In the genomic region with DNA sequence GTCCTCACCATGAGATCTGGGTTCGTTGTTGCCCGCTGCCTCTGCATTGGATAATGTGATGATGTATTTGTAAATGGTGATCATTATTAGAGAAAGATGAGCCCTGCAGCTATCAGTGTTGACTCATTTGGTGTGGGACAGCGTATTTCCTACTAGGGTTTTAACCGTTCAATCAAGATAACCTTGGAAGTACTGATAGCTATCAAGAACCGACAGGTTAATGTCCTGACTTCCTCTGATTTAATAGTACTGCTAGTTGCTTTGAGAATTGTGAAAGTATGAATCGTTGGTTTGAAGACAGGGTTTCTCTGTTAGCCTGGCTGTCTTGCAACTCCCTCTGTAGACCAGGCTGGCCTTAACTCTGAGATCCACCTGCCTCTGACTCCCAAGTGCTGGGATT, we compare ENCODE assay signal across 8 mouse cellular contexts. TPM values are rescaled to one million over a fixed set of nuclear protein-coding genes. Genes with fewer than 3 reads are reported as not detected.
DNase-seq lines count a peak whose midpoint lies in the region; ATAC-seq and TF ChIP-seq lines count a peak whose summit lies in the region.

No protein-coding gene starts in this region.

- peak overlapping the region; percentile 93 for H3K9ac ChIP-seq in kidney, embryonic 16.5 days (replicated peaks; ENCODE audit: low read length)
- H3K9ac ChIP-seq in intestine, embryonic 15.5 days: peak overlapping the region; percentile 86

- H3K4me2 ChIP-seq in kidney, embryonic 16.5 days (replicated peaks; ENCODE audit: low read depth, low read length): peak overlapping the region; percentile 94
- H3K4me2 ChIP-seq in intestine, embryonic 15.5 days (replicated peaks): peak overlapping the region; percentile 61
- peak overlapping the region; percentile 70 for H3K4me2 ChIP-seq in myocyte (ENCODE audit: low read depth)

- H3K27ac ChIP-seq in kidney, embryonic 16.5 days (ENCODE audit: low read length): peak overlapping the region; percentile 92
- peak overlapping the region; percentile 51 for H3K27ac ChIP-seq in brown adipose tissue, adult 24 weeks (replicated peaks; ENCODE audit: low read depth, low read length)
- peak overlapping the region; percentile 87; the same call in 1 of the 2 replicates for H3K27ac ChIP-seq in intestine, embryonic 15.5 days

- DNase-seq in kidney, adult 11 months: no peak
- no peak for DNase-seq in urinary bladder, postnatal 36 days (ENCODE audit: low spot score in 2 of 2)
- no peak for DNase-seq in right cerebral cortex, adult 2 months (ENCODE audit: low spot score in 2 of 2)
- no peak for DNase-seq in frontal cortex, postnatal 14 days (ENCODE audit: low spot score in 2 of 2)

- peak overlapping the region; percentile 93 for H3K4me3 ChIP-seq in kidney, embryonic 16.5 days (ENCODE audit: low read length)
- H3K4me3 ChIP-seq in brown adipose tissue, adult 24 weeks (ENCODE audit: insufficient read depth, low read depth, low read length): peak overlapping the region; percentile 83
- peak overlapping the region; percentile 70 for H3K4me3 ChIP-seq in intestine, embryonic 15.5 days (replicated peaks)
- peak overlapping the region; percentile 85 for H3K4me3 ChIP-seq in myocyte

- H3K36me3 ChIP-seq in kidney, embryonic 16.5 days (ENCODE audit: insufficient read depth, low read length): peaks cover 32% of the 10 kb centered on the region; the same call in 1 of the 2 replicates
- peaks cover 7% of the 10 kb centered on the region; the same call in 1 of the 2 replicates for H3K36me3 ChIP-seq in intestine, embryonic 15.5 days
- peaks cover 41% of the 10 kb centered on the region for H3K36me3 ChIP-seq in myocyte (ENCODE audit: control insufficient read depth, insufficient read depth)

- WGBS in kidney, embryonic 16.5 days: under 1% methylated on average over 6 of the region's 6 CpGs
- WGBS in intestine, embryonic 15.5 days: 1% methylated on average over 6 of the region's 6 CpGs

- peaks cover 19% of the 10 kb centered on the region for H3K4me1 ChIP-seq in kidney, embryonic 16.5 days (ENCODE audit: insufficient read depth, low read length)
- H3K4me1 ChIP-seq in brown adipose tissue, adult 24 weeks (ENCODE audit: control insufficient read depth, insufficient read depth, insufficient read length, low read length): no peaks in the 10 kb centered on the region
- H3K4me1 ChIP-seq in intestine, embryonic 15.5 days (replicated peaks): peaks cover 10% of the 10 kb centered on the region

- peaks cover 39% of the 10 kb centered on the region for H3K79me2 ChIP-seq in myocyte (ENCODE audit: control insufficient read depth, insufficient read depth)

- TF ChIP-seq POLR2A in myocyte (IDR thresholded peaks at IDR 0.05; ENCODE audit: insufficient read length, low read depth): no peak

- H3K27me3 ChIP-seq in kidney, embryonic 16.5 days (ENCODE audit: insufficient read depth, low read length): no peaks in the 10 kb centered on the region
- H3K27me3 ChIP-seq in intestine, embryonic 15.5 days (replicated peaks): no peaks in the 10 kb centered on the region
- no peaks in the 10 kb centered on the region for H3K27me3 ChIP-seq in myocyte (ENCODE audit: control insufficient read depth, insufficient read depth, insufficient read length)

- no peaks in the 10 kb centered on the region for H3K9me3 ChIP-seq in kidney, embryonic 16.5 days (ENCODE audit: low read length)
- no peaks in the 10 kb centered on the region for H3K9me3 ChIP-seq in intestine, embryonic 15.5 days

- peak overlapping the region; percentile 86 for H3ac ChIP-seq in myocyte (ENCODE audit: control insufficient read depth, insufficient read length)

- no peak; the same call in 1 of the 2 replicates for ATAC-seq in kidney, embryonic 16.5 days (ENCODE audit: low FRiP score, low TSS enrichment)
- no peak; the same call in 1 of the 2 replicates for ATAC-seq in intestine, embryonic 15.5 days

TF ChIP-seq in myocyte, 11 proteins besides CTCF, POLR2A, EP300 and RAD21:
- no peak for TF ChIP-seq REST (IDR thresholded peaks at IDR 0.05; ENCODE audit: insufficient read depth, insufficient read length)
- TF ChIP-seq TCF3 (IDR thresholded peaks at IDR 0.05; ENCODE audit: insufficient read length, low read depth): no peak
- no peak for TF ChIP-seq TCF12 (IDR thresholded peaks at IDR 0.05; ENCODE audit: insufficient read depth, poor library complexity, severe bottlenecking)
- TF ChIP-seq MAX (IDR thresholded peaks at IDR 0.05; ENCODE audit: low read depth): no peak
- TF ChIP-seq POLR2AphosphoS2 (IDR thresholded peaks at IDR 0.05; ENCODE audit: insufficient read length, low read depth): no peak
- no peak for TF ChIP-seq E2F4 (IDR thresholded peaks at IDR 0.05; ENCODE audit: insufficient read depth)
- TF ChIP-seq SRF (IDR thresholded peaks at IDR 0.05; ENCODE audit: control insufficient read depth, insufficient read length, low read depth): no peak
- no peak for TF ChIP-seq CEBPB (IDR thresholded peaks at IDR 0.05; ENCODE audit: insufficient read depth, poor library complexity, severe bottlenecking)
- TF ChIP-seq MYOD1 (IDR thresholded peaks at IDR 0.05; ENCODE audit: control insufficient read depth in 1 of 3, insufficient read length in 2 of 3, low read depth in 2 of 3): no peak
- TF ChIP-seq USF1 (IDR thresholded peaks at IDR 0.05; ENCODE audit: low read depth): no peak
- no peak for TF ChIP-seq MYOG (IDR thresholded peaks at IDR 0.05; ENCODE audit: control insufficient read depth in 1 of 3, insufficient read depth in 1 of 3, insufficient read length in 2 of 3, low read depth in 2 of 3)
TF ChIP-seq in myocyte: peak in this region for 0.

RNA-seq across cellular contexts. Expression of a gene that starts 0.6 kb away (rescaled TPM):
- 232 and 245 TPM in 2 replicates for polyA plus RNA-seq in kidney, embryonic 16.5 days (2015; fragmentation: Nextera tagmentation; extraction: Ambion mirVana)
- 395 and 454 TPM in 2 replicates for polyA plus RNA-seq in brown adipose tissue, adult 24 weeks (2012; ENCODE audit: insufficient read depth, insufficient read length, missing spikeins)
- 314 TPM in 2 replicates for polyA plus RNA-seq in intestine, embryonic 15.5 days (2015; fragmentation: Nextera tagmentation; extraction: Ambion mirVana)
- 184 TPM for polyA plus RNA-seq in myocyte (2012; fragmentation: generic; extraction: Trizol)

RNA-seq across cellular contexts. Expression of a gene that starts 0.7 kb away (rescaled TPM):
- 417 and 453 TPM in 2 replicates for polyA plus RNA-seq in kidney, embryonic 16.5 days (2015; fragmentation: Nextera tagmentation; extraction: Ambion mirVana)
- 1,365 and 1,497 TPM in 2 replicates for polyA plus RNA-seq in brown adipose tissue, adult 24 weeks (2012; ENCODE audit: insufficient read depth, insufficient read length, missing spikeins)
- polyA plus RNA-seq in intestine, embryonic 15.5 days (2015; fragmentation: Nextera tagmentation; extraction: Ambion mirVana): 544 and 560 TPM in 2 replicates
- polyA plus RNA-seq in myocyte (2012; fragmentation: generic; extraction: Trizol): 210 TPM

RNA-seq across cellular contexts. Expression of a gene that starts 12.8 kb away (rescaled TPM):
- 4.9 and 5.3 TPM in 2 replicates for polyA plus RNA-seq in kidney, embryonic 16.5 days (2015; fragmentation: Nextera tagmentation; extraction: Ambion mirVana)
- 1.0 and 2.8 TPM in 2 replicates for polyA plus RNA-seq in brown adipose tissue, adult 24 weeks (2012; ENCODE audit: insufficient read depth, insufficient read length, missing spikeins)
- 2.1 and 2.9 TPM in 2 replicates for polyA plus RNA-seq in intestine, embryonic 15.5 days (2015; fragmentation: Nextera tagmentation; extraction: Ambion mirVana)
- 2.2 TPM for polyA plus RNA-seq in myocyte (2012; fragmentation: generic; extraction: Trizol)

RNA-seq across cellular contexts. Expression of a gene that starts 12.9 kb away (rescaled TPM):
- polyA plus RNA-seq in kidney, embryonic 16.5 days (2015; fragmentation: Nextera tagmentation; extraction: Ambion mirVana): 17.0 and 17.9 TPM in 2 replicates
- polyA plus RNA-seq in brown adipose tissue, adult 24 weeks (2012; ENCODE audit: insufficient read depth, insufficient read length, missing spikeins): 7.6 and 20.6 TPM in 2 replicates
- 17.5 and 20.4 TPM in 2 replicates for polyA plus RNA-seq in intestine, embryonic 15.5 days (2015; fragmentation: Nextera tagmentation; extraction: Ambion mirVana)
- polyA plus RNA-seq in myocyte (2012; fragmentation: generic; extraction: Trizol): 4.8 TPM

RNA-seq across cellular contexts. Expression of a gene that starts 43.2 kb away (rescaled TPM):
- polyA plus RNA-seq in kidney, embryonic 16.5 days (2015; fragmentation: Nextera tagmentation; extraction: Ambion mirVana): not detected in 2 replicates
- polyA plus RNA-seq in brown adipose tissue, adult 24 weeks (2012; ENCODE audit: insufficient read depth, insufficient read length, missing spikeins): not detected in 2 replicates
- 0.16 and 0.19 TPM in 2 replicates for polyA plus RNA-seq in intestine, embryonic 15.5 days (2015; fragmentation: Nextera tagmentation; extraction: Ambion mirVana)
- polyA plus RNA-seq in myocyte (2012; fragmentation: generic; extraction: Trizol): not detected
